Mouse (Mus musculus): Measurements from ENCODE around the gene Muc5ac. TPM values are rescaled to one million over a fixed set of nuclear protein-coding genes. Genes with fewer than 3 reads are reported as not detected.
"Not testable (repeated sequence)": the region's sequence is repeated elsewhere in the genome, so short reads cannot be mapped to it uniquely, and the experiment has no call there.

Muc5ac gene
- polyA plus RNA-seq, 1 experiment from 2014 or later, result not detected

DNA sequence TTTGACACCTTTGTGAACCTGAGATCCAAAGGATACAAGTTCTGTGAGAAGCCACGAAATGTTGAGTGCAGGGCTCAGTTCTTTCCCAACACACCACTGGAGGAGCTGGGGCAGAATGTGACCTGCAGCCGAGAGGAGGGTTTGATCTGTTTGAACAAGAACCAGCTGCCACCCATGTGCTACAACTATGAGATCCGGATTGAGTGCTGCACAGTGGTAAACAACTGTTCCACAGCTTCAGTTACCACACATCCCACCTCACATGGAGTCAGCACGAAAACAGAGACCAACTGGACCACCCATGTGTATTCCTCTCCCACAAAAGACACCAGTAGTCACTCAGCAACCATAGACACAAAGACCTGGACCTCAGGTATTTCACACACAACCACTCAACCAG lies 19.1 kb downstream of the Muc5ac start:
- WGBS, result no CpG with 5 or more reads among the region's 4 CpGs
- not testable (repeated sequence) for ATAC-seq (ENCODE audit: low FRiP score)

DNA sequence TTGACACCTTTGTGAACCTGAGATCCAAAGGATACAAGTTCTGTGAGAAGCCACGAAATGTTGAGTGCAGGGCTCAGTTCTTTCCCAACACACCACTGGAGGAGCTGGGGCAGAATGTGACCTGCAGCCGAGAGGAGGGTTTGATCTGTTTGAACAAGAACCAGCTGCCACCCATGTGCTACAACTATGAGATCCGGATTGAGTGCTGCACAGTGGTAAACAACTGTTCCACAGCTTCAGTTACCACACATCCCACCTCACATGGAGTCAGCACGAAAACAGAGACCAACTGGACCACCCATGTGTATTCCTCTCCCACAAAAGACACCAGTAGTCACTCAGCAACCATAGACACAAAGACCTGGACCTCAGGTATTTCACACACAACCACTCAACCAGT lies 21.2 kb downstream of the Muc5ac start:
- H3K9me3 ChIP-seq; H3K4me1 ChIP-seq; H3K27me3 ChIP-seq; H3K4me2 ChIP-seq; H3K27ac ChIP-seq; H3K9ac ChIP-seq; H3K4me3 ChIP-seq (replicated peaks); ATAC-seq (ENCODE audit: low FRiP score); H3K36me3 ChIP-seq (replicated peaks): not testable (repeated sequence)
- no CpG with 5 or more reads among the region's 4 CpGs for WGBS

More for the DNA sequence above, 19.1 kb downstream of the Muc5ac start:
- not testable (repeated sequence) for H3K27ac ChIP-seq; H3K27me3 ChIP-seq; H3K4me3 ChIP-seq (replicated peaks); H3K9me3 ChIP-seq; H3K4me1 ChIP-seq; H3K36me3 ChIP-seq (replicated peaks); H3K4me2 ChIP-seq; H3K9ac ChIP-seq

DNA sequence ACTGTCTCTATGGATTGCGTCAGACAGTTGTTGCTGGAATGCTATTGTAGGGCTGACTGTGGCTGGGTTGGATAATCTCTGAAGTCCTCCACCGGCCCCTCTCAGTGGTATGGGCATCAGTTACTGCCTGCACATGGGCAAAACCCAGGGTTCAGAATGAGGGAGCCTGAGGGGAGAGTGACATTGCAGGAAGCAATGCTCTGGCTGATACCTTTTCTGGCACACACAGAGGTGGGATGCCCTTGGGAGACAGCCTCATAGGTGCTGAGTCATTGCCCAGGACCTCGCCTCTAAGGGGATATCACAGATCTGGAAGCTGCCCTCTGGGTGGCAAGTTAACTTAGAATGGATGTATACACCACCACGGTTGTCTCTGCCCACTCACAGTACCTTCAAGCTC lies 24.5 kb downstream of the Muc5ac start:
- Histone ChIP-seq H3K36me3 (replicated peaks) (no peaks in the 10 kb centered on the region), H3K9ac (no peak overlapping the region), H3K4me3 (replicated peaks) (no peak overlapping the region), H3K4me1 (peaks cover 13% of the 10 kb centered on the region), H3K9me3 (no peaks in the 10 kb centered on the region), H3K27ac (no peak overlapping the region), H3K4me2 (no peak overlapping the region), H3K27me3 (no peaks in the 10 kb centered on the region)
- ATAC-seq (ENCODE audit: low FRiP score), result no peak
- WGBS, result 81% methylated on average over 4 of the region's 4 CpGs

DNA sequence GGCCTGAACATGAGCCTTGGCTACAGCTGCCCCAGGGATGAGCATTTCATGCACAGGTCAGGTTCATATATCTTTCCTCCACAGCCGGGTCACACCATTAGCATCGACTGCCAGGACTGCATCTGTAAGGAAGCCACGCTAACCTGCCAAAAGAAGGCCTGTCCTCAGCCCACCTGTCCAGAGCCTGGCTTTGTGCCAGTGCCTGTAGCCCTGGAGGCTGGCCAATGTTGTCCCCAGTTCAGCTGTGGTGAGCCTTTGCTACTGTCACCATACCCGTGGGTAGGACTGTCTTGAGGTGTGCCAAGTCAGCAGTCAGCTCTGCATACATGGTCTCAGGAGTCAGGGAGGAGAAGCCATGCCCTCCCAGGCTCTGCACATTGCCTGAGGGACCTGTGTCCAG lies 26.6 kb downstream of the Muc5ac start:
- no peak for ATAC-seq (ENCODE audit: low FRiP score)
- no peaks in the 10 kb centered on the region for H3K9me3 ChIP-seq
- H3K9ac ChIP-seq, result no peak overlapping the region
- H3K4me1 ChIP-seq, result peaks cover 13% of the 10 kb centered on the region
- no peak overlapping the region for H3K4me2 ChIP-seq
- no peaks in the 10 kb centered on the region for H3K36me3 ChIP-seq (replicated peaks)
- H3K27ac ChIP-seq, result no peak overlapping the region
- H3K4me3 ChIP-seq (replicated peaks), result no peak overlapping the region
- 80% methylated on average over 4 of the region's 4 CpGs for WGBS
- no peaks in the 10 kb centered on the region for H3K27me3 ChIP-seq

DNA sequence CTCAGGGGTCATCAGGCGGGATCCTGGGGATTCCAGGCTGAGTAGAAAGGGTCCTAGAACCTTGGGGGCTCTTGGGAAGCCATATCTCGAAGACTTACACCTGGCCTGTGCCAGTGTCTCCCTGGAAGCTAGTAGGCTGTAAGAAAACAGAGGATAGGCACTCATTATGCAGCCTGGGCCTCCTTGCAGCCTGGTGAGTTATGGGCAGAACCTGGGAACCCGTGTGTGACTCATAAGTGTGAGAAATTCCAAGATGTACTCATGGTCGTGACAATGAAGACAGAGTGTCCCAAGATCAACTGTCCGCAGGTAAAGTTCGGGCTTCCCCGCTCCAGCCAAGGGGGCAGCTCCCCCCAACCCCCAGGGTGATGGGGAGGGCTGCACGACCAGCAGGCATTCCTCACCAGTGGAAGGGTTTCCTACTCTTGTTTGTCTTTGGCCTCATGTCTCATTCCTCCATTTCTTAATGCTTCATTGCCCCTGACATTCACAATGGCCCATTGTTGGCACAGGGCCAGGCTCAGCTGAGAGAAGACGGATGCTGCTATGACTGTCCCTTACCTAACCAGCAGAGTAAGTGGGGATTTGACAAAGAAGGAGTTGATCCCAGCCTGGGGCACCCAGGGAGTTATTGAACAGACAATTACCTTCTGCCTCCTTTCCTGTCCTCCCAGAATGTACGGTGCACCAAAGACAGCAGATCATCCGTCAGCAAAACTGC lies 28.7 kb downstream of the Muc5ac start:
- no peak for ATAC-seq (ENCODE audit: low FRiP score)
- H3K4me1 ChIP-seq, result peaks cover 13% of the 10 kb centered on the region
- H3K27me3 ChIP-seq, result no peaks in the 10 kb centered on the region
- no peak overlapping the region for H3K9ac ChIP-seq
- H3K4me3 ChIP-seq (replicated peaks), result no peak overlapping the region
- no peaks in the 10 kb centered on the region for H3K9me3 ChIP-seq
- WGBS, result 57% methylated on average over 11 of the region's 11 CpGs
- H3K36me3 ChIP-seq (replicated peaks), result no peaks in the 10 kb centered on the region
- H3K4me2 ChIP-seq, result no peak overlapping the region
- no peak overlapping the region for H3K27ac ChIP-seq

DNA sequence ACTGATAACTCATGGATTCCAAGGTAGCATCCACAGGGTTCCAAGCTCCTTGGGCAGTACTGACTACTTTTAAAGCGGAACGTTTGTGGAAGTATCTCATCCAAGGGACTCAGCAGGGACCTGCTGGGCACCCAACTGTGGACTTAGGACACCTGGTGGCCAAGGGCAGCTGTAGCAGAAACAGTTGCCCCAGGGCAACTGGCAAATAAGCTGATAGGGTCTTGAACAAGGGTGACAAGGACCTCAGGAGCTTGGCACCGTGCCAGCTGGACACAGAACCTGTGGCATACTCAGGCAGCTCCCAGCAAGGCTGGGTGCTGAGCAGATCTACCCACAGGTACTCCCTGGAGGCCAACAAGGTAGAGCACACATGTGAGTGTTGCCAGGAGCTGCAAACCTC lies 29.5 kb downstream of the Muc5ac start:
- H3K9me3 ChIP-seq, result no peaks in the 10 kb centered on the region
- H3K9ac ChIP-seq, result no peak overlapping the region
- H3K4me2 ChIP-seq, result no peak overlapping the region
- H3K36me3 ChIP-seq (replicated peaks), result no peaks in the 10 kb centered on the region
- no peak overlapping the region for H3K27ac ChIP-seq
- ATAC-seq (ENCODE audit: low FRiP score), result no peak
- H3K27me3 ChIP-seq, result no peaks in the 10 kb centered on the region
- H3K4me3 ChIP-seq (replicated peaks), result no peak overlapping the region
- 83% methylated on average over 3 of the region's 3 CpGs for WGBS
- H3K4me1 ChIP-seq, result peaks cover 13% of the 10 kb centered on the region

DNA sequence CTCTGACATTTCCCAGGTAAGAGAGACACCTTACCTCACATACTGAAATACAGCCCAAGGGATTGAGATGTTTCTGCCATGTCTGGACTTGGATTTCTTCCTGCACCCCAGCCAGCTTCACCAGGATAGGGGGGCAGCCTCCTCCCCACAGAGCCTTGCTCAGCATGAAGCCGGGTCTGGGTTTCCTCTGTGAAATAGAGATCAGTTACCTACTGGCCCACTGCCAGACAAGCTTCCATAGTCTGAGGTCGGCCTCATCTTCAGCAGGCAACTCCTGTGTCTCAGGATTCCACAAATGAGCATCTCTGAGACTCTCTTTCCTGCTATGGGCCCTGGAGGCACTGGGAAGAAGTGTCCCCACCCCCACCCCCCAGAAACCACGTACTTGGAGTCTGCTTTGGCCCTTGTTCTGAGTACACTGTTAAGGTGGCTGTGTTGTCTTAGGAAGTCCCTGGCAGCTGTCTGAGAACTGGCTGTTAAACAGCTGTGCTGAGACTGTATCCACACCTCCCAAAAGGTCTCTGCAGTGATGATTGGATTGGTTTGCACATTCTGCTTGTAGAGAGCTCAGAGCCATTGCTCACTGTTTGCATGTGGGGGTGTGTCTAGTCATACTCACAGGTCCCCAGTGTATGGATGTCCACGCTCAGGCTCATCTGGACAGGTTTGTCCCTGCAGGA lies 34.0 kb downstream of the Muc5ac start:
- no peak for ATAC-seq (ENCODE audit: low FRiP score)
- Histone ChIP-seq H3K4me2 (no peak overlapping the region), H3K27me3 (no peaks in the 10 kb centered on the region)

DNA sequence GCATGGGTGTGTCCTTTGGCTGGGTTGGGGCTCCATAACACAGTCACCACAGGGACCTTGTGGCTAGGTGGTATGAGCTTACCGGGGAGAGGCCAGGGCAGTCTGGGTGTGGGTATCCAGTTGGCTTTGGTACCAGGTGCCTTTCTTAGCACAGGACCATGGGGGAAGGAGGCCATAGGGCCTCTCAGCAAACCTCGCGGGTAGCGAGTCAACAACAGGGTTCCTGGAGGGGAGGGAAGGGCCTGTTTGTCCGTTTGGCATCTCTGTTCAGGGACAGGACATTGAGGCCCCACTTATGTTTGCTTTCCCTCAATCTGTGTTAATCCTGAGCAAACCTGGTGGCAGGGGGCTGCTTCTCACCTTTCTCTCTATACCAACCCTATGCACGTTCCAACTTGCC lies 34.9 kb downstream of the Muc5ac start:
- Histone ChIP-seq H3K27me3 (no peaks in the 10 kb centered on the region), H3K9ac (no peak overlapping the region), H3K4me1 (no peaks in the 10 kb centered on the region; the same call in 1 of the 2 replicates), H3K4me2 (no peak overlapping the region), H3K9me3 (no peaks in the 10 kb centered on the region), H3K27ac (no peak overlapping the region), H3K36me3 (replicated peaks) (no peaks in the 10 kb centered on the region), H3K4me3 (replicated peaks) (no peak overlapping the region)
- 86% methylated on average over 6 of the region's 6 CpGs for WGBS
- ATAC-seq (ENCODE audit: low FRiP score), result no peak

More for the DNA sequence above, 34.0 kb downstream of the Muc5ac start:
- no peaks in the 10 kb centered on the region for H3K9me3 ChIP-seq
- 57% methylated on average over 4 of the region's 4 CpGs for WGBS
- H3K27ac ChIP-seq, result no peak overlapping the region
- no peaks in the 10 kb centered on the region for H3K36me3 ChIP-seq (replicated peaks)
- no peak overlapping the region for H3K4me3 ChIP-seq (replicated peaks)
- peaks cover 5% of the 10 kb centered on the region for H3K4me1 ChIP-seq
- no peak overlapping the region for H3K9ac ChIP-seq

DNA sequence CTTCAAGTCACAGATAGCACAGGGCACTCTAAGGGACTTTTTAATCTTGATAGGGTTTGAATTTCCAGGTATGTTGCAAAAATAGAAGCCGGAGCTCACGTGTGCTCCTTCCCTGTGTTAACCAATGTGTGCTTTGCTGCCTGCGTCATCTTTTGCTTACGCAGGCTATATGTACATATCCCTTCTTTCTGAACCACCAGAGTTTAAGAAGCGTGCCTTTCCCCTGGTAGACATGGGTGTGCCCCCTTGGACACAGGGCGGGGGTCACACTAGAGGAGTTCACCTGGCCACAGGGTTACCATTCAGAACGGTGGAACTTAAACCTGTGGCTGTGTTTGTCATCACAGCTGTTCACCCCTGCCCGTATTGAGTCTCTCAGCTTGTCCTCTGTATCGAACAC lies 35.6 kb downstream of the Muc5ac start:
- 88% methylated on average over 9 of the region's 9 CpGs for WGBS
- no peak overlapping the region for H3K4me3 ChIP-seq (replicated peaks)

DNA sequence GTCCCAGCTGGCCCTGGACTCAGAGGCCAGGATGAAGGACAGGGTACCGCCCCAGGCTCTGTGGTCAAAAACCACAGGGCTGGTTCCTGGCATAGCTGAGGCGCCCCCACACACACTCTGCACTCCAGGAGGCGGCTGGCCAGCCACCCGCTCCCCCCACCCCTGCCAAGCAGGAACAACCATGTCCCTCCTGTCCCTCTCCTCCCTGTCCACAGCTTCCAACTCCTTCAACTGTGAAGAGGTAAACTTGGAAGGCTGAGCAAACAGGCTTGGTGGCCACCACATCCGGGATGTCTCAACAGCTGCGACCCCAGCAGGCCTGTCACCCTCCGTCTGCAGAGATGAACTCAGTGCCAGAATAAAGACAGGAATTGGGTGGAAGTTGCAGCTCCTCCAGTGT lies 47.2 kb downstream of the Muc5ac start:
- Histone ChIP-seq H3K36me3 (replicated peaks) (no peaks in the 10 kb centered on the region), H3K27ac (no peak overlapping the region), H3K4me2 (no peak overlapping the region), H3K4me3 (replicated peaks) (no peak overlapping the region), H3K4me1 (no peaks in the 10 kb centered on the region), H3K9me3 (no peaks in the 10 kb centered on the region), H3K9ac (no peak overlapping the region), H3K27me3 (no peaks in the 10 kb centered on the region)
- no peak for ATAC-seq (ENCODE audit: low FRiP score)
- WGBS, result 89% methylated on average over 7 of the region's 7 CpGs

More for the DNA sequence above, 35.6 kb downstream of the Muc5ac start:
- no peak for ATAC-seq (ENCODE audit: low FRiP score)
- Histone ChIP-seq H3K9me3 (no peaks in the 10 kb centered on the region), H3K9ac (no peak overlapping the region), H3K27me3 (no peaks in the 10 kb centered on the region), H3K27ac (no peak overlapping the region), H3K4me2 (no peak overlapping the region), H3K4me1 (no peaks in the 10 kb centered on the region; the same call in 1 of the 2 replicates), H3K36me3 (replicated peaks) (no peaks in the 10 kb centered on the region)

DNA sequence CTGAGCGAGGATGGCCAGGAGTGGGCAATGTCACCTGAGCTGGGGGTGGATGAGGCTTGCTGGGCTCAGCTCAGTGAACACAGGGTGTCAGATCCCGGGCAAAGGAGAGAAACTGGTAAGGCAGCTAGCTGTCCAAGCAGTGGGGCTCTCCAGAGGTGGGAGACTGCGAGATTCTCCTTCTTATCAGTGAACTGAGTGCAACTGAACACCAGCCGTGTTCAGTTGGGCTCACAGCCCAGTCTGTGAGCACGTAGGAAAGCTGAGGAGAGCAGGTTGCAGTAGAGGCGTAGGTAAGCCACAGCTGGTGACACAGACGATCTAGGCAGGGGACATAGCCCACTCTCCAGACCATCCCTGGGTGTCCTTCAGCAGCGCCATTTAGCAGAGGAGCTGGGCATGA lies 47.7 kb downstream of the Muc5ac start:
- no peaks in the 10 kb centered on the region for H3K4me1 ChIP-seq
- H3K27me3 ChIP-seq, result no peaks in the 10 kb centered on the region
- ATAC-seq (ENCODE audit: low FRiP score), result no peak
- no peak overlapping the region for H3K4me3 ChIP-seq (replicated peaks)
- H3K36me3 ChIP-seq (replicated peaks), result no peaks in the 10 kb centered on the region
- H3K9ac ChIP-seq, result no peak overlapping the region
- no peak overlapping the region for H3K27ac ChIP-seq
- H3K4me2 ChIP-seq, result no peak overlapping the region
- 76% methylated on average over 8 of the region's 8 CpGs for WGBS
- H3K9me3 ChIP-seq, result no peaks in the 10 kb centered on the region

DNA sequence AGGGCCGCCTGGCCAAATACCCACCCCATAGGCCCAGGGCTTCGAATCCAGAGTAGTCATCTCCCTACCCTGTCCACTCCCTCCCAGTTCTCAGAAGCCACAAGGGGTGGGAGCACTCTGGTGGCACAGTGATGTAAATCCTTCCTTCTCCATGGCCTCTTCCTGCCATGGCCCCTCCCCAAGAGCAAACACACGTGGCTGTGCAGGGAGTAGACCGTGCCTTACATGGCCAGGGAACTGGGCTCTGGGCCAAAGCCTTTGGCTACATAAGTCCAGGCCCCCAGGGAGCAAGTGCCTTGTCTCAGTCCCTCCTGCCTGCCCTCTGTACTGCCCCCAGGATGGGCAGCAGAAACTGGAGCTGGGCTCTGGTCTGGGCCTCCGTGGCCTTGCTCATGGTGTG lies 50.0 kb downstream of the Muc5ac start, which contains the start of gene Muc5b:
Gene Muc5b, plus strand, starts transcription at position 292 of the 400 bp plus-strand sequence.
- no peaks in the 10 kb centered on the region for H3K27me3 ChIP-seq
- H3K9me3 ChIP-seq, result no peaks in the 10 kb centered on the region
- H3K4me2 ChIP-seq, result no peak within 1 kb of the TSS
- ATAC-seq (ENCODE audit: low FRiP score), result no peak
- no peak within 1 kb of the TSS for H3K4me3 ChIP-seq (replicated peaks)
- H3K27ac ChIP-seq, result no peak within 1 kb of the TSS
- no peaks in the 10 kb centered on the region for H3K4me1 ChIP-seq
- no peaks in the 10 kb centered on the region for H3K36me3 ChIP-seq (replicated peaks)
- 80% methylated on average over 5 of the region's 5 CpGs for WGBS
- no peak within 1 kb of the TSS for H3K9ac ChIP-seq

DNA sequence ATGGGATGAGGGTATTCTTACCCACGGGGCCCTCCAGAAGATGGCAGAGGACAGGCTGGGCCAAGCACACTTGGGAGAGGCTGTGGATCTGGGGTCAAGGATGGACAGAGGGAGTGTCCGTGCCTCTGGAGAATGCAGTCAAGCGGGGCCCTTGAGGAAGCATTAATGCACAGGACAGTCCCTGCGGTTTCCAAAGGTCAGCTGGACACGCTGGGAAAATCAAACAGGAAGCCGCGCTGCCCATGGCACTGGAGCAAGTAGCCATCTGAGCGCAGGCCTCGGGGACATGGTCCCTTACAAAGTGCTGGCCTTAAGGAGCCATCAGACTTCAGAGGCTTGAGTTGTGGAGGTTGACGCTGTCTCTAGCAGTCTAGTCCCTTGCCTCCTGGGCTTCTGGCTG lies 51.6 kb downstream of the Muc5ac start:
- H3K9ac ChIP-seq, result no peak overlapping the region
- no peak overlapping the region for H3K4me3 ChIP-seq (replicated peaks)
- no peaks in the 10 kb centered on the region for H3K36me3 ChIP-seq (replicated peaks)
- H3K27ac ChIP-seq, result no peak overlapping the region
- H3K4me2 ChIP-seq, result no peak overlapping the region
- H3K4me1 ChIP-seq, result no peaks in the 10 kb centered on the region
- no peaks in the 10 kb centered on the region for H3K27me3 ChIP-seq
- 87% methylated on average over 10 of the region's 10 CpGs for WGBS
- no peaks in the 10 kb centered on the region for H3K9me3 ChIP-seq
- no peak for ATAC-seq (ENCODE audit: low FRiP score)
